Mouse (Mus musculus): Measurements from ENCODE around the gene Adam1b.

DNA sequence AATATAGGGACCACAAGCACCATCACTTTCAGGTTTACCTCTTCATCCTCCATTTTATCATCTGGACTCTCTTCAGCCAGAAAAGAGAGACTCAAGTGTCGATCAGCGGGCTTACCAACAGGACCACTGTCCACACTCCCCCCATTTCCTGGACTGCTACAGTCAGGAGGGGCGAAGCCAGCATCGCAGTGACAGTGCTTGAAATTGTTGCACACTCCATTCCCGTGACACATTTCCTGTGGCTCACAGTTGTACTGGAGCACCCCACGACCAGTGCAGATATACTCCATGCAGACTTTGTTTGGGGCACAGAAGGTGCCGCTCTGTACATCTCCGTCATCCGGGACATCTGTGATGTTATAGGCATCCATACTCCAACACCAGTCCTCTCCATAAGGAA is 15.7 kb upstream of the Adam1b start:
- TF ChIP-seq TCF3 (IDR thresholded peaks at IDR 0.05; ENCODE audit: insufficient read length, low read depth) = no peak
- no peak for TF ChIP-seq POLR2A (IDR thresholded peaks at IDR 0.05; ENCODE audit: insufficient read length, low read depth)
- no peak for TF ChIP-seq MYOD1 (IDR thresholded peaks at IDR 0.05; ENCODE audit: control insufficient read depth in 1 of 3, insufficient read length in 2 of 3, low read depth in 2 of 3)
- no peak for TF ChIP-seq MYOG (IDR thresholded peaks at IDR 0.05; ENCODE audit: control insufficient read depth in 1 of 3, insufficient read depth in 1 of 3, insufficient read length in 2 of 3, low read depth in 2 of 3)
- TF ChIP-seq REST (IDR thresholded peaks at IDR 0.05; ENCODE audit: insufficient read depth, insufficient read length) = no peak
- no peak for TF ChIP-seq CEBPB (IDR thresholded peaks at IDR 0.05; ENCODE audit: insufficient read depth, poor library complexity, severe bottlenecking)
- no peak for TF ChIP-seq POLR2AphosphoS2 (IDR thresholded peaks at IDR 0.05; ENCODE audit: insufficient read length, low read depth)
- no peak for TF ChIP-seq TCF12 (IDR thresholded peaks at IDR 0.05; ENCODE audit: insufficient read depth, poor library complexity, severe bottlenecking)
- no peak for TF ChIP-seq USF1 (IDR thresholded peaks at IDR 0.05; ENCODE audit: low read depth)
- TF ChIP-seq SRF (IDR thresholded peaks at IDR 0.05; ENCODE audit: control insufficient read depth, insufficient read length, low read depth) = no peak
- no peak for TF ChIP-seq E2F4 (IDR thresholded peaks at IDR 0.05; ENCODE audit: insufficient read depth)

All from myocyte (in vitro differentiated cells).